Mouse (Mus musculus) T-helper 2 cell (primary cell): ENCODE measurements around the gene Selenoh.

Experiments used
- in situ Hi-C: fragments of 300-600 bp; cut with MboI, MseI; formaldehyde crosslinking; loops from one replicate; pipeline ENCODE4 v1.15.1; 2025; ENCODE audit warnings: high pct_unique_total_duplicates

The Selenoh gene

GRCm38 (mm10) chr2:84670569-84670933 is at the start of gene Selenoh:
Selenoh (minus strand) TSS chr2:84670770.
- in situ Hi-C loops, result no loop called here

DNA sequence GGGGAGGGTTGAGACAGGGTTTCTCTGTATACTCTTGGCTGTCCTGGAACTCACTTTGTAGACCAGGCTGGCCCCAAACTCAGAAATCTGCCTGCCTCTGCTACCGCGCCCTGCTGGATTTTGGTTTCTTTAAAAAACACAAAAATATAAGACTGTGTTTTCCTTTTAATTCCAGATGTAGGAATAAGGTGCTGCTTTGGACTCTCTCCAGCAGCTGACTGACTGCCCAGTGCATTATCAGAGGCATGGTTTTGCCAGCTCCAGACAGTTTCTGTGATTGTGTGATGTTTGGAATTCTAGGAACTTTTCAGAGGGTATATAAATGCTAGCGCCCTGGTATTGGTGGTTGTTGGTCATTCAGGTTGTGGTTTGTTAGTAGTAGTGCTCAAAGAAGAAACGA is 46.8 kb upstream of the Selenoh start:
- in situ Hi-C loops, result loop anchor here (5.0 kb wide), 1 partner anchor 40 kb away; the partner anchor contains the start of genes Gm28635, Med19 and Tmx2

- in situ Hi-C loops, result loop anchor here (5.0 kb wide), 1 partner anchor 39 kb away; the partner anchor contains the start of genes Gm28635, Med19 and Tmx2
Observed at GRCm38 (mm10) chr2:84716423-84717355, 46.1 kb upstream of the Selenoh start.

DNA sequence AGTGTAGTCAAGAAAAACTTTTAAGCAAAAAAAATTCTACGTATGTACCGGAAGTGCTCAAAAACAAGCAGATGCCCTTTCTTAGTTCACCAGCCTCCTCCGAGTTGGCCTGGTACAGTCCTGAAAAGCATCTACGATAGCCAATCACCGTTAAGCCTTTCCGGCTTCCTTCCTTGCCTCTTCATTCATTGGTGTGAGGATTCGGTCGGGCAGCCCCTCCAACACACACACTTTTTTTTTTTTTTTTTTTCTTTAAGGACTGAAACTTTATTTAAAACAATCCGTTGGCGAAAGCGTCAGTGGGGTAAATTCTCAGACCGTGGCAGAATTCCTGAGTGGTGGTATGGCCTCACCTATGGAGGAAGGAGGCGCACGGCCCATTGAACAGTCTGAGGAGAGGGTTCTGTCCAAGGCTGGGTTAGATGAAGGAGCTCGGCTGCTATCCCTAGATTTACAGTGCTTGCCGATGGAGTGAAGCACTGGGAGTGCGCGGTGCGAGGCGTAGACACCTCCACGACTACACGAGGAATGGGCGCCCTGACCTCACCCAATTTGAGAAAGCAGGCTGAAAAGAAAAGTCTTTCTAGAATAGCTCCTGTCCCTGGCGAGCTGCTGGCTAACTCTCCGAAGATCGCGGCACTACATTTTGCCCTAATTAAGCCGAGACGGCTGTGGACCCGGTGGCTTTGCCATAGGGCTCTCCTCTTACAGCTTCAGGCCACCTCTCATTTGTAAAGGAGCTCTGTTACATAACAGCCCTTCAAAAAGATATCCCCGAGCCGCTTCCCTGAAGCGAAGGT is 45.2 kb upstream of the Selenoh start:
- in situ Hi-C loops, result loop anchor here (5.0 kb wide), 1 partner anchor 38 kb away; the partner anchor contains the start of genes Gm28635, Med19 and Tmx2

- in situ Hi-C loops, result loop anchor here (5.0 kb wide), 1 partner anchor 38 kb away; the partner anchor contains the start of genes Gm28635, Med19 and Tmx2
Observed at GRCm38 (mm10) chr2:84714811-84715561, 44.4 kb upstream of the Selenoh start, which contains the start of gene Zdhhc5. Zdhhc5 (minus strand) TSS chr2:84715180.

- in situ Hi-C loops, result no loop called here
Observed at GRCm38 (mm10) chr2:84714422-84714810, 43.8 kb upstream of the Selenoh start.

DNA sequence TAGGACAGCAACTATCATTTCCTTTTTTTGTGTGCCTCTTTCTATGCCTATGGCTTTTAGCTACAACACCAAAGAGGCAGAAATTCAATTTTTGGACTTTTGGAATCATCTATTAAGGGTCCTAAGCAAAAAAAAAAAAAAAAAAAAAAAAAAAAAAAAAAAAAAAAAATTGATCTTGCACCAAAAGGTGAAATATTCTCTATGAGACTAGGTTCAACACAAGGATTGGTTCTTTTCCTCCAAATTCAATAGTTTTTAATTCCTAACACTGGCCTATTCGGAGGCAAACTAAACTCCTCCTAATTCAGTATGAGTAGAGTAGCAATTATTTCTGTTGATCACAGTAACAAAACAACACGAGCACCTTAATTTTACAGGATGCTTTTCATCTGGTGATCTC is 41.3 kb upstream of the Selenoh start:
- in situ Hi-C loops, result no loop called here

DNA sequence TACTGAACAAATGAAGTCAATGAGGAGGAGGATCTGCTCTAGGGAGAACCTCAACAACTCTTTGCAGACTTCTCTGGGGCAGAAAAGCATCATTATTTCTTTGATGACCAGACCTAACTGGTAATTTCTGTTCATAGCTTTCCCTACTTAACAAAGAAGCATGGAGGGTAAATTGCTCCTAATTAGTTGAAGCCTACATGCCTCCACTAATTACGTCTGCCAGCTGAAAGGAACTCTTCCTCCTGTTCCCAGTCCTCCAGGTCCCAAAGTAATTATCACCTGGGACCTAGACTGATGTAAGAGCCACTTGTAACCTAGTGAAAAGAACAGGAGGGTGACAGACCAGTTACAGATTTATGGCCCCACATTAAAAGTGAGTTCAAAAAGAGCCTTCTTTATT is 37.0 kb upstream of the Selenoh start:
- in situ Hi-C loops, result no loop called here

- in situ Hi-C loops, result no loop called here
Observed at GRCm38 (mm10) chr2:84705295-84705694, 34.7 kb upstream of the Selenoh start.

DNA sequence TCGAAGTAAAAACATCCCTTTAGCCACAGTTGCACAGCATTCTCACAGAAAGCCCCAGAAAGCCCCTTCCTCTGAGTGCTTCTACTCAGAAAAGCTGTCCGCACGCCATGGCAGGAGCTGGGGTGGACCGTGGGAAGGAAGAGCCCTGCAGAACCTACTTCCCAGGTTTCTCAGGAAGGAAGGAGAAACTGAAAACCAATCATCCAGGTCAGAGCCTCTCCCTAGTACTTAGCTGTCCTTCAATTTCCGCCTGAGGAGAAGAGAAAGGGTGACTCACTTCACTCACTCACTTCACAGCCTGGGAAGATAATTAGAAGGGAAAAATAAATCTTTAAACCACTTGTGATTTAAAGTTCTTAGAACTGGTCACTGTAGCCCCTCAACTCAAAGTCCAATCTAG is 33.8 kb upstream of the Selenoh start:
- in situ Hi-C loops, result no loop called here

DNA sequence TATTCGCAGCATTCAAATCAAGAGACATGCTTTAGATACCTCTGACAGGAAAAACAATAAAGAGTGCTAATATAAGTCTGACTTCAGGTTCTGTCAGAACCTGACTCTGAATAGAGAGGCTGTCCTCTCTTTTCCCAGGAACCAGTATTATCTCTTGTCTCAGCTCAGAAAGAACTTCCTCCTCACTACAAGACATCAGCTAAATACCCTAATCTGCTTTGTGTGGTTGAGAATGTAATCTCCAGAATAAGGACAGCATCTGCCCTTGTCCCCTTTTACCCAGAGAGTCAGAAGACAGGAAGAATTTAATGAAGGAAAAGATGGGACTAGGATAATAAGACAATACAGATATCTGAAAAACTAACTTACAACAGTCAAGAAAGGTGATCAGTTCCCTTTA is 32.9 kb upstream of the Selenoh start:
- in situ Hi-C loops, result no loop called here

DNA sequence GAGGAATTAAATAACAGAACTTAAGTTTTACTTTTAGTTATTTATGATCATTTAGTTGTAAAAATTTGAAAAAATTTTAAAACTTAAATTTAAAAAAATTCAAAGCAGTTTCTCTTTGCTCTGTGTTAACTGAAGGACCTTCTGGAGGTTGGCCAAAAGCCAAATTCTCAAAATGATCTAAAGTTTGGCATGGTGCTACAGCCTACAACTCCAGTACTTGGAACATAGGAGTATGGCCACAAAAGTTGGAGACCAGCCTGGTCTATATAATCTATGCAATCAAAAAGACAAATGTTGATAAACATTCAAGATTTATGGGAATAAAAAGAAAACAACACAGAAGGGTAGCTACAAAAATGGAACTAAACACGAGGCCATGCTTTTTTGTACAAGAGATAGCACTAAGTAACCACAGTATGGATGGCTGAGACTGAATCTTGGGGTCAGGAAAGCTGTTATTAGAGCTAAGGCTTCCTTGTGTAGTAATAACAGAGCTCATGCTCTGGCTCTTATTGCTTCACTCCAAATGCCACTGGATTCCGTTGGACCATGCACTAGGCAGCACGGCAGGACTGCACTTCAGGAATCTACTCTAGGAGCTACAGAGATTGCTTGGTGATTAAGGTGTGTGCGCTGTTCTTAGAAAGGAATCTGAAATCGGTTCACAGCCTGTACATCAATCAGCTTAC is 24.6 kb upstream of the Selenoh start:
- in situ Hi-C loops, result no loop called here

GRCm38 (mm10) chr2:84690050-84690449 is 19.5 kb upstream of the Selenoh start:
- in situ Hi-C loops, result no loop called here

DNA sequence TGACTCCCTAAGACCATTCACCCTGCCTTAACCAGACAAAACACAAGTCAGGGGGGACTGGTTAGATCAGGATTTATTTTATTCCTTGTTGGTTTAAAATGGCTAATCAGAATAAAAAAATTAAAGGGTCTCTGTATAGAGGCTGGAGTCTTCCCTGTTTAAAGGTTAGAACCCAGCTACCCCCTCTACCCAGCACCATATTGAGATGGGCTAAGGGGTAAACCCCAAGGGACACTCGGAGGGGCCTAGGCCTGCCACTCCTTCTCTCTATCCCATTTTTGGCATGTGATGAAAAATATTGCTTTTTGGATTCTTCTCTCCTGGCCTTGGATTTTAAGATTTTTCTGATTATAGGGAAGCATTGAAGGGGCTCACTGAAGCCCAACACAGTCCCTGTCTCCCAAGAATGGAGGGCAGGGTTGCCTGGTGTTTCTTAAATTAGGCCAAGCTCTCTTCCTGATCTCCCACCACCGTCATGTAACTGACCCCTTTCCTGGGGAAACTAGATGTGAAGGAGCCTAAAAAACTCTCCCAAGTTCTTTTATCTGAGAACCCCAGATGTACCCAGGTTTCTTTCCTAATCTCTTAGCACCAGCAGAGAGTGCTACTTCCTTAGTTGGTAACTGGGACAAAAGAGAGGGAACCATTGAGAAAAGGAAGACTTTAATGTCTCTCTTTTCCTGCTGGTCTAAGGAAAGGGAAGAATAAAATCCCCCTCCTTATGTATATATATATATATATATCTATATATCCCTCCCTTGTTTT is 17.7 kb upstream of the Selenoh start:
- in situ Hi-C loops, result no loop called here

DNA sequence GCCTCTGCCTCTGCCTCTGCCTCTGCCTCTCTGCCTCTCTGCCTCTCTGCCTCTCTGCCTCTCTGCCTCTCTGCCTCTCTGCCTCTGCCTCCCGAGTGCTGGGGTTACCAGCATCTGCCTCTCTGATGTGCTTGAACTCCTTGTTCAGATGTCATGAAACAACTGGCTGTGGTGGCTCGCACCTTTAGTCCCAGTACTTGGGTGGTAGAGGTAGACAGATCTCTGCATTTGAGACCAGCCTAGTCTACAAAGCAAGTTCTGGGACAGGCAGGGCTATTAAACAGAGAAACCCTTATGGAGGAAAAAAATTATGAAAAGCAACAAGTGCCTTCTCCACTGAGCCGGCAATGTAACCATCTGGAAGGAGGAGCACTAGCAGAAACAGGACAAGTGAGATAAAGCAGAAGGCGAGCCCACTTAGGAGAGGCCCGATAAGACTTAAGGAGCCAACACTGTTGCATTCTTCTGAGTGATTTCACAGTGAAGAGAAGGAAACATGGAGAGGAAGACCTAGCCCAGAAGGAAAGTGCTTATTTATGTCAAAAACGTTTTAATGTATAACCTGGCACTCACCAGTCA is 12.1 kb upstream of the Selenoh start:
- in situ Hi-C loops, result no loop called here

DNA sequence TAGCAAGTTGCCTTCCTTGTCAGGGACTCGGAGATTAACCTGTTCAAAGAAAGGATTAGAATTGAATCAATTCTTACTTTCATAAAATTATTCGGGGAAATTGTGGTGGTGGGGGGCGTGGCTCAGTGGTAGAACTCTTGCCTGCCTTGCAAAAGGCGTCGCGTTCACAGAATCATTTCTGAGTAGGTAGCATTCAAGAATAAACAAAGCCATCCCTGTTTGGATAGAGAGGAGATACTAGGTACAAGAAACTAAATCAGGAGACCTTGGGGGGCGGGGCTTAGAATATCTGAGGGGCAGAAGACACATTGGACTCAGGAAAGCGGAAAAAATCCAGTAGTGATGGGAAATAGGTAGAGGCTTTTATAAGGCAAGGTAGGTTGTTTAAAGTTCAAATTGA is 8.4 kb upstream of the Selenoh start, which contains the start of gene Tmx2:
Gene Tmx2, minus strand, starts transcription at position 125 of the 400 bp plus-strand sequence.
- in situ Hi-C loops, result loop anchor here (5.0 kb wide), 1 partner anchor 38 kb away; the partner anchor contains the start of gene Zdhhc5

DNA sequence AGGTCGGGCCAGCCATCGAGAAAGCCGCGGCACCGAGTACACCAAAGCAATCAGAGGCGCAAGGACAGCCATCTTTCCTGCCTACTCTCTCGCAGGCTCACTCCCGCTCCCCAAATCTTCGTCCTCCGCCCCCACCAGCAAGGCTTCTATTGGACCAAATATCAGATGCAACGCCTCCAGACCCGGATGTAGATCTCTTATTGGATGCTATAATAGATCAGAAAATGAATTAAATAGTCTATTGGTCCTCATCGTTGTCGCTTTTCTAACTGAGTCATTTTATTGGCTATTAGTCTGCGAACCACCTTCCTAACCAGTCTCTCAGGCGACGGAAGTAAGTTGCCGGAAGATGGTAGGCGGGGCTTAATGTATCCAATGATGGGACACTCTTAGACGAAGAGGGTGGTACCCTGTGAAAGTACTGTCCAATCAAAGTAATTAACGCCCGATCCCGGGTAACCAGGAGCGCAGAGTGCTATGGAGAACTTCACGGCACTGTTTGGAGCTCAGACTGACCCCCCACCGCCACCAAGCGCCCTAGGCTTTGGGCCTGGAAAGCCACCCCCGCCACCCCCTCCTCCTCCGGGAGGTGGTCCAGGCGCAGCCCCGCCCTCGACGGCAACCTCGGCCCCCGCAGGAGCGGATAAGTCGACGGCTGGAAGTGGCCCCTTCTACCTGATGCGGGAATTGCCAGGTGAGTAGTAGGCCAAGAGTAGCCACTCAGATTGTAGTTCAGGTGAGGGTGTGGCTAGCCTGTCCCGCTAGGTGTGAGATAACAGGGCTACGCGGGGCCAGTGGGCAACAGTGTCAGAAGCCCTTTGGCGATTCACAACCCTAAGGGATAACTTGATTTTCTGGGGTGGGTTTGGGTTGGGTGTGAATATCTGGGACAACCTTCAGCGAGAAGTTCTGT is 7.7 kb upstream of the Selenoh start, which contains the start of the genes Gm28635 and Med19:
Gene Gm28635, minus strand, starts transcription at position 74 of the 913 bp plus-strand sequence.
Gene Med19, plus strand, starts transcription at position 435 of the 913 bp plus-strand sequence.
- in situ Hi-C loops, result loop anchor here (5.0 kb wide), 1 partner anchor 39 kb away; the partner anchor contains the start of gene Zdhhc5
